Mouse (Mus musculus) ovary, adult 18-20 months (tissue): ENCODE results near the gene Mcf2l.

Source experiments
- DNase-seq: peaks from one replicate; pipeline ENCODE4 v3.0.0; 2022; ENCODE audit warnings: low spot score, mixed read lengths

Gene Mcf2l

GRCm38 (mm10) chr8:12951051-12951630 is 77.5 kb downstream of the Mcf2l start:
- no peak for DNase-seq

GRCm38 (mm10) chr8:12952699-12953098 is 79.1 kb downstream of the Mcf2l start:
- no peak for DNase-seq

- no peak for DNase-seq
Measured at GRCm38 (mm10) chr8:12955362-12955879, 81.8 kb downstream of the Mcf2l start.

GRCm38 (mm10) chr8:12955880-12956279 is 82.3 kb downstream of the Mcf2l start:
- DNase-seq: no peak

GRCm38 (mm10) chr8:12956941-12957340 is 83.3 kb downstream of the Mcf2l start:
- no peak for DNase-seq

- DNase-seq: no peak
Measured at GRCm38 (mm10) chr8:12957419-12957818, 83.8 kb downstream of the Mcf2l start.

GRCm38 (mm10) chr8:12960609-12961008 is 87.0 kb downstream of the Mcf2l start:
- DNase-seq: no peak

- no peak for DNase-seq
Measured at GRCm38 (mm10) chr8:12961211-12961610, 87.6 kb downstream of the Mcf2l start.

- DNase-seq: no peak
Measured at GRCm38 (mm10) chr8:12961821-12962534, 88.4 kb downstream of the Mcf2l start.

- DNase-seq: no peak
Measured at GRCm38 (mm10) chr8:12962541-12963380, 89.2 kb downstream of the Mcf2l start.

- no peak for DNase-seq
Measured at GRCm38 (mm10) chr8:12976290-12976689, 102.7 kb downstream of the Mcf2l start.

GRCm38 (mm10) chr8:12976723-12977122 is 103.1 kb downstream of the Mcf2l start:
- no peak for DNase-seq

GRCm38 (mm10) chr8:12977325-12977724 is 103.7 kb downstream of the Mcf2l start:
- no peak for DNase-seq

- no peak for DNase-seq
Measured at GRCm38 (mm10) chr8:12978308-12978707, 104.7 kb downstream of the Mcf2l start.

- no peak for DNase-seq
Measured at GRCm38 (mm10) chr8:12978726-12979125, 105.1 kb downstream of the Mcf2l start.

- no peak for DNase-seq
Measured at GRCm38 (mm10) chr8:12983681-12984467, 110.3 kb downstream of the Mcf2l start.

GRCm38 (mm10) chr8:12984601-12985243 is 111.1 kb downstream of the Mcf2l start:
- DNase-seq: no peak

GRCm38 (mm10) chr8:12985259-12985658 is 111.7 kb downstream of the Mcf2l start:
- DNase-seq: no peak

- no peak for DNase-seq
Measured at GRCm38 (mm10) chr8:12987571-12987970, 114.0 kb downstream of the Mcf2l start.

- no peak for DNase-seq
Measured at GRCm38 (mm10) chr8:12988722-12989430, 115.3 kb downstream of the Mcf2l start.

- no peak for DNase-seq
Measured at GRCm38 (mm10) chr8:12991411-12991810, 117.8 kb downstream of the Mcf2l start.
